Mouse (Mus musculus): ENCODE measurements around the gene Zfp663. TPM values are rescaled to one million over a fixed set of nuclear protein-coding genes. Genes with fewer than 3 reads are reported as not detected.

The Zfp663 gene
- polyA plus RNA-seq, 1 experiment = 0.46 TPM

GRCm38 (mm10) chr2:165321981-165322735 lies 46.4 kb downstream of the Zfp663 start:
- DNase-seq (ENCODE audit: extremely low spot score in 1 of 2, low spot score in 1 of 2) = no peak

- DNase-seq (ENCODE audit: extremely low spot score in 1 of 2, low spot score in 1 of 2) = no peak
These were observed 47.1 kb downstream of the Zfp663 start for GRCm38 (mm10) chr2:165321381-165321888.

GRCm38 (mm10) chr2:165320531-165321150 lies 47.9 kb downstream of the Zfp663 start:
- peak in 1 of 2 experiments; percentile 73 for DNase-seq (ENCODE audit: extremely low spot score in 1 of 2, low spot score in 1 of 2)

- DNase-seq (ENCODE audit: extremely low spot score in 1 of 2, low spot score in 1 of 2) = no peak
These were observed 49.0 kb downstream of the Zfp663 start for GRCm38 (mm10) chr2:165319503-165319902.

GRCm38 (mm10) chr2:165318941-165319340 lies 49.6 kb downstream of the Zfp663 start:
- DNase-seq (ENCODE audit: extremely low spot score in 1 of 2, low spot score in 1 of 2) = no peak

- DNase-seq (ENCODE audit: extremely low spot score in 1 of 2, low spot score in 1 of 2) = no peak
These were observed 50.8 kb downstream of the Zfp663 start for GRCm38 (mm10) chr2:165317621-165318263.

- DNase-seq (ENCODE audit: extremely low spot score in 1 of 2, low spot score in 1 of 2) = peak; percentile 73 to 84
These were observed 51.6 kb downstream of the Zfp663 start for GRCm38 (mm10) chr2:165316837-165317473.

- no peak for DNase-seq (ENCODE audit: extremely low spot score in 1 of 2, low spot score in 1 of 2)
These were observed 52.3 kb downstream of the Zfp663 start for GRCm38 (mm10) chr2:165316204-165316603.

- DNase-seq (ENCODE audit: extremely low spot score in 1 of 2, low spot score in 1 of 2) = no peak
These were observed 54.3 kb downstream of the Zfp663 start for GRCm38 (mm10) chr2:165314197-165314596.

- no peak for DNase-seq (ENCODE audit: extremely low spot score in 1 of 2, low spot score in 1 of 2)
These were observed 56.1 kb downstream of the Zfp663 start for GRCm38 (mm10) chr2:165312381-165312780.

- DNase-seq (ENCODE audit: extremely low spot score in 1 of 2, low spot score in 1 of 2) = peak in 1 of 2 experiments; percentile 36
These were observed 57.0 kb downstream of the Zfp663 start for GRCm38 (mm10) chr2:165311577-165311976.

GRCm38 (mm10) chr2:165310818-165311425 lies 57.6 kb downstream of the Zfp663 start:
- no peak for DNase-seq (ENCODE audit: extremely low spot score in 1 of 2, low spot score in 1 of 2)

- no peak for DNase-seq (ENCODE audit: extremely low spot score in 1 of 2, low spot score in 1 of 2)
These were observed 60.7 kb downstream of the Zfp663 start for GRCm38 (mm10) chr2:165307801-165308200.

GRCm38 (mm10) chr2:165305438-165305837 lies 63.1 kb downstream of the Zfp663 start:
- DNase-seq (ENCODE audit: extremely low spot score in 1 of 2, low spot score in 1 of 2) = no peak

GRCm38 (mm10) chr2:165304819-165305218 lies 63.7 kb downstream of the Zfp663 start:
- no peak for DNase-seq (ENCODE audit: extremely low spot score in 1 of 2, low spot score in 1 of 2)

- no peak for DNase-seq (ENCODE audit: extremely low spot score in 1 of 2, low spot score in 1 of 2)
These were observed 65.0 kb downstream of the Zfp663 start for GRCm38 (mm10) chr2:165303354-165304012.

- DNase-seq (ENCODE audit: extremely low spot score in 1 of 2, low spot score in 1 of 2) = no peak
These were observed 67.1 kb downstream of the Zfp663 start for GRCm38 (mm10) chr2:165301409-165301808.

All from frontal cortex, adult 2 months (tissue).